Mouse (Mus musculus): ENCODE results near the gene Mrps36.

DNA sequence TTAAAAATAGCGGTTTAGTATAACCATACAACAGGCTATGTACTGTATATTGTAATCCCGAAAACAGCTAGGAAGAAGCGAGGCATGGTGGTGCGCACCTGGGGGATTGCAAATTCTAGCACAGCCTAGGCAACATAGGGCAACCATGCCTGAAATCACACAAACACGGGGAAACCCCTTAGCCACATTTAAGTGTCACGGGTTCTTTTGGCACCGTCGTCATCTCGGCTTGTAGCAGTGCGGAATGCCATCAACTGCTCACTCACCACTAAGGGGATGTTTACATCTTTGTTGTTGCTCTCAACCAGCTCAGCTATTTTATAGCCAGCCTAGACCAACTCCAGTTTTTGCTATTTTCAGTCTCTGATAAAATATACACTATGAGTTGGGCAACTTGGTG lies 45.6 kb downstream of the Mrps36 start:
- no peak for TF ChIP-seq FLI1 (IDR thresholded peaks at IDR 0.05; ENCODE audit: low read length)
- TF ChIP-seq GATA1 (IDR thresholded peaks at IDR 0.05; ENCODE audit: borderline replicate concordance, low read length), result no peak
